Mouse (Mus musculus) hindbrain, embryonic 11.5 days (tissue): ENCODE results near the gene Mgat4b. TPM values are rescaled to one million over a fixed set of nuclear protein-coding genes. Genes with fewer than 3 reads are reported as not detected.
A peak's percentile ranks its signal among the peaks of the same experiment; 100 is the strongest.
"Not testable (repeated sequence)": the region's sequence is repeated elsewhere in the genome, so short reads cannot be mapped to it uniquely, and the experiment has no call there.

Experiments
- ATAC-seq: fragments of 200-750 bp; cut with Nextera tagmentation; 2 replicates; pipeline ENCODE4 v1.8.0; 2017; ENCODE audit warnings: mild to moderate bottlenecking, moderate TSS enrichment, moderate library complexity; ENCODE audit not compliant: low FRiP score
- DNase-seq: peaks from one replicate; pipeline ENCODE4 v3.0.0-alpha.2; 2015; ENCODE audit warnings: low spot score
- H3K27ac ChIP-seq: fragments of 300-500 bp; sonication (generic); 2 replicates; pipeline ENCODE4 v1.5.1; 2014; ENCODE audit warnings: mild to moderate bottlenecking, low read depth, low read length
- H3K27me3 ChIP-seq: fragments of 300-500 bp; sonication (generic); 2 replicates; pipeline ENCODE4 v1.6.1; 2014; ENCODE audit warnings: mild to moderate bottlenecking, low read length, moderate library complexity, mixed read lengths; ENCODE audit not compliant: control insufficient read depth, insufficient read depth
- H3K36me3 ChIP-seq: fragments of 300-500 bp; sonication (generic); 2 replicates; pipeline ENCODE4 v1.6.1; 2014; ENCODE audit warnings: mild to moderate bottlenecking, low read length, moderate library complexity, mixed read lengths; ENCODE audit not compliant: control insufficient read depth, insufficient read depth
- H3K4me1 ChIP-seq: fragments of 300-500 bp; sonication (generic); replicated peaks from 2 replicates; pipeline ENCODE4 v1.6.1; 2014; ENCODE audit warnings: low read length, mixed read lengths; ENCODE audit not compliant: control insufficient read depth, insufficient read depth
- H3K4me2 ChIP-seq: fragments of 300-500 bp; sonication (generic); replicated peaks from 2 replicates; pipeline ENCODE4 v1.6.1; 2014; ENCODE audit warnings: mild to moderate bottlenecking, low read depth, low read length
- H3K4me3 ChIP-seq: fragments of 300-500 bp; sonication (generic); 2 replicates; pipeline ENCODE4 v1.5.1; 2014; ENCODE audit warnings: low read depth, low read length
- H3K9ac ChIP-seq: fragments of 300-500 bp; sonication (generic); 2 replicates; pipeline ENCODE4 v1.6.1; 2014; ENCODE audit warnings: low read depth, low read length
- H3K9me3 ChIP-seq: fragments of 300-500 bp; sonication (generic); 2 replicates; pipeline ENCODE4 v1.6.1; 2016; ENCODE audit warnings: low read length; ENCODE audit not compliant: control insufficient read depth
- WGBS: fragments of 180-500 bp; shearing (Covaris S2); extraction: QIAGEN DNeasy Blood & Tissue Kit; methylation state at CpG from one replicate; pipeline ENCODE4 v1.1.7; 2014; 5-methylcytosine and 5-hydroxymethylcytosine counted together
- polyA plus RNA-seq: library from polyadenylated mRNA; unstranded; fragments of >200 nt; fragmentation: Nextera tagmentation; extraction: Ambion mirVana; gene quantifications from 2 replicates; pipeline ENCODE4 v1.2.1, GENCODE M21; 2014

Mgat4b gene
- 17.9 and 19.6 TPM in 2 replicates for polyA plus RNA-seq

GRCm38 (mm10) chr11:50210505-50211151 lies at the start of gene Mgat4b, which contains the start of gene Sqstm1:
Mgat4b (plus strand) TSS chr11:50210890.
Sqstm1 (minus strand) TSS chr11:50210827.
- Histone ChIP-seq H3K9ac (peak within 1 kb of the TSS; percentile 92), H3K9me3 (no peaks in the 10 kb centered on the region), H3K4me3 (peak within 1 kb of the TSS; percentile 91), H3K36me3 (0 out of 2 replicates have a peak, but pooled peaks cover 4% of the 10 kb centered on the region), H3K27ac (peak within 1 kb of the TSS; percentile 96), H3K4me2 (peak within 1 kb of the TSS; percentile 56), H3K4me1 (no peaks in the 10 kb centered on the region), H3K27me3 (no peaks in the 10 kb centered on the region)
- under 1% methylated on average over 46 of the region's 48 CpGs for WGBS
- DNase-seq (peak; percentile 88), ATAC-seq (peak; percentile 83)

- H3K4me1 ChIP-seq, result no peaks in the 10 kb centered on the region
- DNase-seq, result peak; percentile 81
- no peak overlapping the region for H3K4me3 ChIP-seq
- peaks cover 7% of the 10 kb centered on the region; the same call in 1 of the 2 replicates for H3K36me3 ChIP-seq
- no peak for ATAC-seq
- no peak overlapping the region for H3K27ac ChIP-seq
- no peak overlapping the region for H3K9ac ChIP-seq
- no peaks in the 10 kb centered on the region for H3K27me3 ChIP-seq
- H3K4me2 ChIP-seq, result no peak overlapping the region
- WGBS, result 60% methylated on average over 10 of the region's 10 CpGs
- H3K9me3 ChIP-seq, result no peaks in the 10 kb centered on the region
Measured at GRCm38 (mm10) chr11:50161578-50162304, 48.9 kb upstream of the Mgat4b start.

DNA sequence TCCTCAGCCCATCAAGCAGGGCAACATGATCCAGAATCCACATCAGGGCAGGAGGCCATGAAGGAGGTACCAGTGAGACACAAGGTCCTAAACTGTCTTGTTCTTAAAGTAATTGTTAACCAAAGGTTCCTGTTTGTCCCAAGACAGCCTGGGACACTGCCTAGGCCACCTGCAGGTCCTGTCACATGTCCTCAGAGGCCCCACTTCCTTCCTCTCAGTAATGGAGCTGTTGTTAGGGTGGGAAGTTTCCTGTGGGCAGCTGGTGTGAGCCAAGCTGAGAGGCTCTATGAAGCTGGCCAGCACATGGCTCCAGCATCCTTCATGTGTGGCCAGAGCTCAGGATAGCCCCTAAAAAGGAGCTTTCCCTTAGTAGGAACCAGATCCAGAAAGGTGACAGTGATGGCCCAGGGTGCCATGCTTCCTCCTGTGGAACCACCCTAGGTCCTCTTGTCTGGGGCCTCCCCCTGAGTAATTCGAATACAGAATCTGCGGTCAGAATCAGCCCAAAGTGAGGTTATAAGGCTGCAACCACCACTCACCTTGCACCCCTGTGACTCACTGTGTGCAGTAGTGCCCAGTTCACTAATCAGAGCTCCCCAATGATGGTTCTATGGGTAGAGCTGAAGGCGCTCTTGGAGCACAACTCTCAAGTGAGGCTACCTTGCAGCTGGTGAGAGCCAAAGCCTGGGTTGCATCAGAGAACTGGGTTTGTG lies 48.2 kb upstream of the Mgat4b start:
- Histone ChIP-seq H3K9ac (no peak overlapping the region), H3K27ac (no peak overlapping the region), H3K9me3 (no peaks in the 10 kb centered on the region), H3K4me3 (no peak overlapping the region), H3K4me2 (no peak overlapping the region), H3K4me1 (no peaks in the 10 kb centered on the region), H3K27me3 (no peaks in the 10 kb centered on the region), H3K36me3 (peaks cover 2% of the 10 kb centered on the region; the same call in 1 of the 2 replicates)
- no peak for DNase-seq
- ATAC-seq, result no peak
- 91% methylated on average over 3 of the region's 3 CpGs for WGBS

GRCm38 (mm10) chr11:50168352-50168751 lies 42.3 kb upstream of the Mgat4b start:
- H3K4me3 ChIP-seq, result no peak overlapping the region
- H3K27ac ChIP-seq, result no peak overlapping the region
- ATAC-seq, result no peak
- H3K4me2 ChIP-seq, result no peak overlapping the region
- H3K4me1 ChIP-seq, result no peaks in the 10 kb centered on the region
- H3K27me3 ChIP-seq, result no peaks in the 10 kb centered on the region
- DNase-seq, result no peak
- no peak overlapping the region for H3K9ac ChIP-seq
- H3K36me3 ChIP-seq, result no peaks in the 10 kb centered on the region
- H3K9me3 ChIP-seq, result no peaks in the 10 kb centered on the region
- 87% methylated on average over 5 of the region's 5 CpGs for WGBS

GRCm38 (mm10) chr11:50174111-50174729 lies 36.5 kb upstream of the Mgat4b start, which contains the start of gene Mrnip:
Mrnip (plus strand) TSS chr11:50174444.
- not testable (repeated sequence) for H3K4me1 ChIP-seq, H3K36me3 ChIP-seq, H3K27me3 ChIP-seq, H3K9me3 ChIP-seq, DNase-seq
- peak within 1 kb of the TSS; percentile 72 for H3K4me3 ChIP-seq
- H3K27ac ChIP-seq, result peak within 1 kb of the TSS; percentile 60
- ATAC-seq, result peak; percentile 55
- WGBS, result 5% methylated on average over 19 of the region's 19 CpGs
- H3K9ac ChIP-seq, result peak within 1 kb of the TSS; percentile 82
- peak within 1 kb of the TSS; percentile 79 for H3K4me2 ChIP-seq

- WGBS, result 1% methylated on average over 26 of the region's 27 CpGs
- Histone ChIP-seq H3K9ac (peak overlapping the region; percentile 82), H3K27ac (peak overlapping the region; percentile 60), H3K4me2 (peak overlapping the region; percentile 79), H3K36me3 (no peaks in the 10 kb centered on the region), H3K27me3 (no peaks in the 10 kb centered on the region), H3K4me1 (0 out of 2 replicates have a peak, but pooled peaks cover 2% of the 10 kb centered on the region), H3K9me3 (no peaks in the 10 kb centered on the region), H3K4me3 (peak overlapping the region; percentile 72)
- peak; percentile 100 for DNase-seq
- ATAC-seq, result peak; percentile 99
Measured at GRCm38 (mm10) chr11:50174730-50175187, 35.9 kb upstream of the Mgat4b start.

DNA sequence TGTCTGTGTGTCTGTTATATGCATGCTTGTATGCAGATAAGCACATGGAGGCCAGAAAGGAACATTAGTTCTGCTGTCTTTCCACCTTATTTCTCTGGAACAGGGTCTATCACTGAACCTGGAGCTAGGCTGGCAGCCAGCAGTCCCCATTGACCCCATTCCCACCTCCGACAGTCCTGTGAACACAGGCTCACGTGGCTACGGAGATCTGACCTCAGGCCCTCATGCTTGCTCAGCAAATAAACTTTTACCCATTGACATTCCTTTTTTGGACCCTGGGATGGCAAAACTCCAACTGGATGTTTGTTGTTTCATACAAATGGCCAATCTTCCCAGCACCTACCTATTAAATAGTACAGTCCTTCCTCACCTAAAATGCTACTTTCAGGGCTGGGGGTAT lies 34.3 kb upstream of the Mgat4b start:
- Histone ChIP-seq H3K9ac (no peak overlapping the region), H3K4me2 (no peak overlapping the region), H3K9me3 (no peaks in the 10 kb centered on the region), H3K27me3 (no peaks in the 10 kb centered on the region), H3K27ac (no peak overlapping the region), H3K4me3 (no peak overlapping the region), H3K36me3 (no peaks in the 10 kb centered on the region), H3K4me1 (0 out of 2 replicates have a peak, but pooled peaks cover 2% of the 10 kb centered on the region)
- DNase-seq (no peak), ATAC-seq (no peak)
- 76% methylated on average over 3 of the region's 3 CpGs for WGBS

DNA sequence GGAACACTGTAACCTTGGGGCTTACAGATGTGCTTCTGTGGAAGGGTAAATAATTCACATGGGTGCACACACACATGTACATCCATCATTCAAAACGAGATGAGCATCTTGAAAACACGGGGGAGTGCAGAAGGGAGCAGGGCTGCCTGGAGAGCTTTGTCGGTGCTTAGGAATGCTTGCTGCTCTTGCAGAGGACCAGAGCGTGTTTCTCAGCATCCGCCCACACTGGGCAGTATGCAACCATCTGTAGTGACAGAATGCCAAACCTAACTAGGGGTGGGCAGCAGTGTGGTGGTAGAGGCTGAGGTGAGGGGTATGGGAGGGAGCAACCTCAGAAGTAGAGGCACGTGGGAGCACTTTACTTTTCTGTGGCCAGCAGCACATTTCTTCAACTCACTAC lies 33.6 kb upstream of the Mgat4b start:
- no peaks in the 10 kb centered on the region for H3K9me3 ChIP-seq
- H3K4me3 ChIP-seq, result no peak overlapping the region
- H3K36me3 ChIP-seq, result no peaks in the 10 kb centered on the region
- H3K9ac ChIP-seq, result no peak overlapping the region
- H3K4me1 ChIP-seq, result 0 out of 2 replicates have a peak, but pooled peaks cover 2% of the 10 kb centered on the region
- no peak for ATAC-seq
- H3K4me2 ChIP-seq, result no peak overlapping the region
- no peak overlapping the region for H3K27ac ChIP-seq
- WGBS, result 82% methylated on average over 6 of the region's 6 CpGs
- no peak for DNase-seq
- H3K27me3 ChIP-seq, result no peaks in the 10 kb centered on the region
